19 mouse cellular contexts compared by ENCODE assay signal in genomic region chr3:141691846-141692245, GRCm38 (mm10).
DNase-seq lines count a peak whose midpoint lies in the region; ATAC-seq and TF ChIP-seq lines count a peak whose summit lies in the region.
"Had no signal": no experiment of that assay in that cellular context is flagged by ENCODE, and none has a peak within 500 bp of the region (broad histone marks: within the 10 kb centered on the region; RNA-seq: fewer than 3 reads in every experiment).

No protein-coding gene starts in this region.

- H3K36me3 ChIP-seq in embryonic facial prominence, embryonic 14.5 days (ENCODE audit: control insufficient read depth, insufficient read depth, low read length) = no peaks in the 10 kb centered on the region
- H3K36me3 ChIP-seq in embryonic facial prominence, embryonic 10.5 days (replicated peaks) = no peaks in the 10 kb centered on the region
- no peaks in the 10 kb centered on the region for H3K36me3 ChIP-seq in forebrain, postnatal 0 days (ENCODE audit: insufficient read depth)
- no peaks in the 10 kb centered on the region for H3K36me3 ChIP-seq in neural tube, embryonic 14.5 days (ENCODE audit: control insufficient read depth, insufficient read depth, low read length)

- DNase-seq in embryonic facial prominence, embryonic 14.5 days (ENCODE audit: low spot score) = peak; percentile 21
- no peak for DNase-seq in embryonic facial prominence, embryonic 10.5 days (ENCODE audit: low spot score)
- DNase-seq in brain, embryonic 18.5 days (ENCODE audit: low read depth, low spot score) = peak; percentile 45
- peak; percentile 56 for DNase-seq in forebrain, postnatal 0 days
- no peak for DNase-seq in left cerebral cortex, postnatal 14 days (ENCODE audit: low spot score in 2 of 2)
- no peak for DNase-seq in left cerebral cortex, postnatal 36 days (ENCODE audit: low spot score in 2 of 2)
- DNase-seq: adrenal gland, adult 8-10 months; gastrocnemius, postnatal 36 days; heart, postnatal 36 days; left cerebral cortex, postnatal 4 days; lung, embryonic 14.5 days; right cerebral cortex, postnatal 25 days; thymus, postnatal 4 days had no signal

- no peak overlapping the region for H3K27ac ChIP-seq in embryonic facial prominence, embryonic 14.5 days (replicated peaks; ENCODE audit: low read depth, low read length)
- H3K27ac ChIP-seq in embryonic facial prominence, embryonic 10.5 days (replicated peaks) = no peak overlapping the region
- H3K27ac ChIP-seq in forebrain, postnatal 0 days (ENCODE audit: low read depth, low read length) = no peak overlapping the region
- H3K27ac ChIP-seq in neural tube, embryonic 14.5 days (ENCODE audit: low read depth, low read length) = no peak overlapping the region
- H3K27ac ChIP-seq: kidney, postnatal 0 days; macrophage had no signal

- H3K4me1 ChIP-seq in embryonic facial prominence, embryonic 14.5 days (ENCODE audit: control insufficient read depth, insufficient read depth, low read length) = peaks cover 3% of the 10 kb centered on the region; the same call in 1 of the 2 replicates
- H3K4me1 ChIP-seq in embryonic facial prominence, embryonic 10.5 days = no peaks in the 10 kb centered on the region
- H3K4me1 ChIP-seq in forebrain, postnatal 0 days (ENCODE audit: insufficient read depth) = 0 out of 2 replicates have a peak, but pooled peaks cover 3% of the 10 kb centered on the region
- H3K4me1 ChIP-seq in neural tube, embryonic 14.5 days (ENCODE audit: control insufficient read depth, insufficient read depth, low read length) = no peaks in the 10 kb centered on the region

- H3K27me3 ChIP-seq in embryonic facial prominence, embryonic 14.5 days (replicated peaks; ENCODE audit: control insufficient read depth, insufficient read depth, low read length) = no peaks in the 10 kb centered on the region
- H3K27me3 ChIP-seq in embryonic facial prominence, embryonic 10.5 days (replicated peaks; ENCODE audit: low read depth, poor library complexity, severe bottlenecking) = no peaks in the 10 kb centered on the region
- H3K27me3 ChIP-seq in forebrain, postnatal 0 days (ENCODE audit: insufficient read depth, low read length) = no peaks in the 10 kb centered on the region
- no peaks in the 10 kb centered on the region for H3K27me3 ChIP-seq in neural tube, embryonic 14.5 days (ENCODE audit: control insufficient read depth, insufficient read depth, low read length)

- H3K9ac ChIP-seq in embryonic facial prominence, embryonic 14.5 days (ENCODE audit: low read depth, low read length) = no peak overlapping the region
- no peak overlapping the region for H3K9ac ChIP-seq in forebrain, postnatal 0 days
- no peak overlapping the region for H3K9ac ChIP-seq in neural tube, embryonic 14.5 days (replicated peaks; ENCODE audit: low read depth, low read length)
- H3K9ac ChIP-seq: lung, embryonic 14.5 days had no signal

- no peaks in the 10 kb centered on the region for H3K9me3 ChIP-seq in embryonic facial prominence, embryonic 14.5 days (ENCODE audit: control insufficient read depth, low read length)
- H3K9me3 ChIP-seq in embryonic facial prominence, embryonic 10.5 days = no peaks in the 10 kb centered on the region
- no peaks in the 10 kb centered on the region for H3K9me3 ChIP-seq in forebrain, postnatal 0 days (ENCODE audit: low read length)
- no peaks in the 10 kb centered on the region for H3K9me3 ChIP-seq in neural tube, embryonic 14.5 days (ENCODE audit: control insufficient read depth, low read length)

- TF ChIP-seq CTCF in forebrain, postnatal 0 days (IDR thresholded peaks at IDR 0.05; ENCODE audit: low read depth) = no peak

- H3K4me2 ChIP-seq in embryonic facial prominence, embryonic 14.5 days (ENCODE audit: low read depth, low read length) = no peak overlapping the region
- no peak overlapping the region for H3K4me2 ChIP-seq in forebrain, postnatal 0 days (ENCODE audit: low read depth)
- H3K4me2 ChIP-seq in neural tube, embryonic 14.5 days (ENCODE audit: low read depth, low read length) = no peak overlapping the region
- H3K4me2 ChIP-seq: heart, embryonic 11.5 days; liver, embryonic 11.5 days; lung, embryonic 14.5 days had no signal

- ATAC-seq in embryonic facial prominence, embryonic 14.5 days (ENCODE audit: low read depth) = no peak
- peak; percentile 53 for ATAC-seq in forebrain, postnatal 0 days
- ATAC-seq in neural tube, embryonic 14.5 days (ENCODE audit: low read depth) = peak; percentile 21; the same call in 1 of the 2 replicates
- ATAC-seq: intestine, postnatal 0 days had no signal

- 76% methylated on average over 3 of the region's 3 CpGs for WGBS in embryonic facial prominence, embryonic 14.5 days
- 88% methylated on average over 3 of the region's 3 CpGs for WGBS in embryonic facial prominence, embryonic 10.5 days
- 22% methylated on average over 3 of the region's 3 CpGs for WGBS in forebrain, postnatal 0 days
- WGBS in neural tube, embryonic 14.5 days = 30% methylated on average over 3 of the region's 3 CpGs

- H3K4me3 ChIP-seq in embryonic facial prominence, embryonic 14.5 days (ENCODE audit: low read depth, low read length) = no peak overlapping the region
- H3K4me3 ChIP-seq in embryonic facial prominence, embryonic 10.5 days = no peak overlapping the region
- no peak overlapping the region for H3K4me3 ChIP-seq in forebrain, postnatal 0 days (ENCODE audit: low read depth, low read length)
- H3K4me3 ChIP-seq in neural tube, embryonic 14.5 days (ENCODE audit: low read depth, low read length) = no peak overlapping the region

- intact Hi-C loops in left cerebral cortex, postnatal 14 days (cut with DNase I) = no loop called here
- intact Hi-C loops in left cerebral cortex, postnatal 36 days (cut with DNase I) = no loop called here

Comparison
In these comparisons a context has a peak if more than half of its experiments do, and no peak if none do; other contexts are left out.
1. DNase-seq: peak in embryonic facial prominence, embryonic 14.5 days (single experiment), brain, embryonic 18.5 days (single experiment) and forebrain, postnatal 0 days (single experiment); none in embryonic facial prominence, embryonic 10.5 days (single experiment), left cerebral cortex, postnatal 14 days (0 of 2) and left cerebral cortex, postnatal 36 days (0 of 2).